Mouse (Mus musculus) urinary bladder, postnatal 10 days (tissue): ENCODE measurements around the gene Gp1bb.

Experiments
- DNase-seq: peaks from one replicate; pipeline ENCODE4 v3.0.0; 2022; ENCODE audit warnings: low spot score

Gp1bb gene

GRCm38 (mm10) chr16:18622019-18622418 is at the start of gene Gp1bb:
Gp1bb (minus strand) TSS chr16:18622403.
- DNase-seq = no peak

- DNase-seq = no peak
These were observed 47.7 kb upstream of the Gp1bb start for GRCm38 (mm10) chr16:18669914-18670313.

- DNase-seq = no peak
These were observed 36.4 kb upstream of the Gp1bb start for GRCm38 (mm10) chr16:18658597-18658996.

GRCm38 (mm10) chr16:18655372-18656098 is 33.3 kb upstream of the Gp1bb start:
- no peak for DNase-seq

- DNase-seq = no peak
These were observed 31.3 kb upstream of the Gp1bb start for GRCm38 (mm10) chr16:18653290-18654160.

- DNase-seq = no peak
These were observed 26.9 kb upstream of the Gp1bb start for GRCm38 (mm10) chr16:18649126-18649525.

GRCm38 (mm10) chr16:18645329-18645728 is 23.1 kb upstream of the Gp1bb start:
- no peak for DNase-seq

GRCm38 (mm10) chr16:18644485-18644884 is 22.3 kb upstream of the Gp1bb start:
- DNase-seq = no peak

GRCm38 (mm10) chr16:18643406-18643998 is 21.3 kb upstream of the Gp1bb start:
- DNase-seq = no peak

- DNase-seq = no peak
These were observed 20.7 kb upstream of the Gp1bb start for GRCm38 (mm10) chr16:18642897-18643296.

- no peak for DNase-seq
These were observed 20.1 kb upstream of the Gp1bb start for GRCm38 (mm10) chr16:18642291-18642690.

- no peak for DNase-seq
These were observed 17.3 kb upstream of the Gp1bb start for GRCm38 (mm10) chr16:18639382-18639929.

GRCm38 (mm10) chr16:18638396-18638795 is 16.2 kb upstream of the Gp1bb start:
- no peak for DNase-seq

GRCm38 (mm10) chr16:18636804-18637203 is 14.6 kb upstream of the Gp1bb start:
- no peak for DNase-seq

- DNase-seq = no peak
These were observed 14.2 kb upstream of the Gp1bb start for GRCm38 (mm10) chr16:18636401-18636800.

GRCm38 (mm10) chr16:18633333-18633732 is 11.1 kb upstream of the Gp1bb start:
- no peak for DNase-seq

- no peak for DNase-seq
These were observed 10.6 kb upstream of the Gp1bb start for GRCm38 (mm10) chr16:18632816-18633215.

- no peak for DNase-seq
These were observed 9.9 kb upstream of the Gp1bb start for GRCm38 (mm10) chr16:18632059-18632458.

- DNase-seq = no peak
These were observed 8.9 kb upstream of the Gp1bb start for GRCm38 (mm10) chr16:18631141-18631540.

GRCm38 (mm10) chr16:18630291-18630690 is 8.1 kb upstream of the Gp1bb start:
- DNase-seq = no peak

GRCm38 (mm10) chr16:18629390-18630231 is 7.4 kb upstream of the Gp1bb start, which contains the start of gene Sept5:
Sept5 (minus strand) TSS chr16:18629954.
- no peak for DNase-seq

GRCm38 (mm10) chr16:18628948-18629340 is 6.7 kb upstream of the Gp1bb start:
- no peak for DNase-seq
